Mouse (Mus musculus) liver, postnatal 0 days (tissue): ENCODE results near the gene Tmem171. TPM values are rescaled to one million over a fixed set of nuclear protein-coding genes. Genes with fewer than 3 reads are reported as not detected.

Experiments used
- ATAC-seq: fragments of 200-750 bp; cut with Nextera tagmentation; 2 replicates; pipeline ENCODE4 v1.8.0; 2017; ENCODE audit warnings: mild to moderate bottlenecking, moderate library complexity
- DNase-seq: peaks from one replicate; pipeline ENCODE4 v3.0.0-alpha.2; 2016
- H3K27ac ChIP-seq: fragments of 300-500 bp; sonication (generic); 2 replicates; pipeline ENCODE4 v1.5.1; 2014; ENCODE audit warnings: antibody characterized with exemption, moderate library complexity, mild to moderate bottlenecking, low read depth
- H3K27me3 ChIP-seq: fragments of 300-500 bp; sonication (generic); 2 replicates; pipeline ENCODE4 v1.6.1; 2014; ENCODE audit warnings: low read length, control low read depth, mixed read lengths; ENCODE audit not compliant: insufficient read depth
- H3K36me3 ChIP-seq: fragments of 300-500 bp; sonication (generic); replicated peaks from 2 replicates; pipeline ENCODE4 v1.6.1; 2014; ENCODE audit warnings: mild to moderate bottlenecking, control low read depth, low read length, moderate library complexity, mixed read lengths; ENCODE audit not compliant: insufficient read depth
- H3K4me1 ChIP-seq: fragments of 300-500 bp; sonication (generic); 2 replicates; pipeline ENCODE4 v1.6.1; 2014; ENCODE audit warnings: antibody characterized with exemption, mild to moderate bottlenecking, control low read depth; ENCODE audit not compliant: insufficient read depth
- H3K4me2 ChIP-seq: fragments of 300-500 bp; sonication (generic); 2 replicates; pipeline ENCODE4 v1.6.1; 2014; ENCODE audit warnings: low read depth, mild to moderate bottlenecking, low read length, moderate library complexity, mixed read lengths
- H3K4me3 ChIP-seq: fragments of 300-500 bp; sonication (generic); 2 replicates; pipeline ENCODE4 v1.5.1; 2014; ENCODE audit warnings: low read depth, low read length
- H3K9ac ChIP-seq: fragments of 300-500 bp; sonication (generic); replicated peaks from 2 replicates; pipeline ENCODE4 v1.6.1; 2014; ENCODE audit warnings: mild to moderate bottlenecking, moderate library complexity
- H3K9me3 ChIP-seq: fragments of 300-500 bp; sonication (generic); 2 replicates; pipeline ENCODE4 v1.6.1; 2016; ENCODE audit warnings: mild to moderate bottlenecking, control low read depth, low read length, mixed read lengths
- CTCF ChIP-seq: sonication (generic); IDR thresholded peaks from 2 replicates; pipeline ENCODE4 v1.5.1; 2016; ENCODE audit warnings: antibody characterized with exemption, low read depth
- EP300 ChIP-seq: IDR thresholded peaks from 2 replicates; pipeline ENCODE4 v1.6.1; 2016; ENCODE audit warnings: antibody characterized with exemption, low read depth, mild to moderate bottlenecking
- WGBS: fragments of 180-500 bp; shearing (Covaris S2); extraction: QIAGEN DNeasy Blood & Tissue Kit; methylation state at CpG from one replicate; pipeline ENCODE4 v1.1.7; 2014; ENCODE audit not compliant: insufficient replicate concordance; 5-methylcytosine and 5-hydroxymethylcytosine counted together
- polyA plus RNA-seq: library from polyadenylated mRNA; unstranded; fragments of >200 nt; fragmentation: Nextera tagmentation; extraction: Ambion mirVana; gene quantifications from 2 replicates; pipeline ENCODE4 v1.2.1, GENCODE M21; 2015

The Tmem171 gene
- polyA plus RNA-seq, 1 experiment from 2014 or later = 0.35 TPM

DNA sequence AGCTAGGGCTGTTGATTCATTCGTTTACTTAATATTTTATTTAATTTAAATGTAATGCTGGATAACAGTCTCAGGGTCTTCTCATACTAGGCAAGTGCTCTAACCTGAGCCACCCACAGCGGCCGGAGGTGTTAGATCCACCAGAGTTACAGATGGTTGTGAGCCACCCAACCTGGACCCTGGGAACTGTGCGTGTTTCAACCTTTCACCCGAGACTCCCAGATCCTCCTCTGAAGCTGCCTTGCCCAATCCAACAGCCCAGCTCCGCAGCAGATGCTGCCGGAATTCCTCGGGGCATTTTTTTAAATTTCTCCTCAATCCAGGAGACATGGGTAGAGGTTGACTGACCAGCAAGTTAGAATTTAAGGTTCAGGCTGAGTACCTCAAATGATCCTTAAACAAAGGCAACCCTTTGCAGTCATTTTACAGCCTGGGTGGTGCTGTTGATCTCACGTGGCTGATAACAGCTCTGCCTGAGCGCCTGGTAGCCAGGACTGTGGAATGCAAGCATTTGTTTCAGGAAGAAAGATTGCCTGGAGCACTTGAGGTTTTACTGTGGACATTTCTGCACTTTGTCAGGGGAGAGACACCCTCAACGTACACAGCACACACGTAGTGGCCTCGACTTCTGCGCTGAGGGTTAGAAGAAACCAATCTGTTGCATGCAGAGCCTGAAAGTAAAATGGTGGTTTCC is 4.6 kb upstream of the Tmem171 start:
- Histone ChIP-seq H3K4me3 (no peak overlapping the region), H3K27me3 (0 out of 2 replicates have a peak, but pooled peaks cover 11% of the 10 kb centered on the region), H3K9me3 (no peaks in the 10 kb centered on the region), H3K4me2 (no peak overlapping the region), H3K4me1 (peaks cover 9% of the 10 kb centered on the region; the same call in 1 of the 2 replicates), H3K27ac (no peak overlapping the region), H3K36me3 (no peaks in the 10 kb centered on the region), H3K9ac (no peak overlapping the region)
- no peak for TF ChIP-seq CTCF
- no peak for DNase-seq
- 53% methylated on average over 14 of the region's 14 CpGs for WGBS
- ATAC-seq = no peak

GRCm38 (mm10) chr13:98696716-98697115 is 2.1 kb upstream of the Tmem171 start:
- Histone ChIP-seq H3K4me2 (no peak overlapping the region), H3K27ac (no peak overlapping the region), H3K9me3 (no peaks in the 10 kb centered on the region), H3K27me3 (0 out of 2 replicates have a peak, but pooled peaks cover 11% of the 10 kb centered on the region), H3K36me3 (no peaks in the 10 kb centered on the region), H3K4me3 (no peak overlapping the region), H3K4me1 (peaks cover 9% of the 10 kb centered on the region; the same call in 1 of the 2 replicates), H3K9ac (no peak overlapping the region)
- 84% methylated on average over 3 of the region's 3 CpGs for WGBS
- no peak for DNase-seq
- no peak for ATAC-seq
- TF ChIP-seq EP300 (no peak), CTCF (no peak)

DNA sequence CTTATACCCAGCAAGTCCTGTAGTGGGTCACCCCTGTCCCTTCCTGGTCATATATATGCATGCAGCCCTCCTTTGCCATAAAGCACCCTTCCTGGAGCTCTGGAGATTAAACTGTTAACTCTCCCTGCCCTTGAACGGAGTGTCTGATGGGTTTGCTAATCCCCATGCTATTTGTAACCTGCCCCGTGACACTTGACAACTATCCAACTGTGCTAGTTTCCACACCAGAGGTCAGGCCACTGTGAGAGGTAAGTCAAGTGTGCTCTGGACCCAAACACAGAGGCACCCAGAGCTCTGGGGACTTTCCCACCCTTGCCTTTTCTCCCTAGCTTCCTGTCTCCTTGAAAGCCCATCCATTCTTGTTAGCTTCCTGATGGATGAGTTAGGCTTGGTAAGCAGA is 912 bp upstream of the Tmem171 start:
- ATAC-seq = peak; percentile 93
- Histone ChIP-seq H3K4me1 (peaks cover 9% of the 10 kb centered on the region; the same call in 1 of the 2 replicates), H3K9me3 (no peaks in the 10 kb centered on the region), H3K27me3 (0 out of 2 replicates have a peak, but pooled peaks cover 11% of the 10 kb centered on the region), H3K9ac (no peak overlapping the region; the same call in 1 of the 2 replicates), H3K36me3 (no peaks in the 10 kb centered on the region), H3K27ac (no peak overlapping the region), H3K4me3 (peak overlapping the region; percentile 37; the same call in 1 of the 2 replicates), H3K4me2 (peak overlapping the region; percentile 72)
- peak; percentile 73 for DNase-seq
- 34% methylated on average over 2 of the region's 2 CpGs for WGBS
- peak; percentile 52; the same call in 1 of the 2 replicates for TF ChIP-seq EP300
- no peak for TF ChIP-seq CTCF

DNA sequence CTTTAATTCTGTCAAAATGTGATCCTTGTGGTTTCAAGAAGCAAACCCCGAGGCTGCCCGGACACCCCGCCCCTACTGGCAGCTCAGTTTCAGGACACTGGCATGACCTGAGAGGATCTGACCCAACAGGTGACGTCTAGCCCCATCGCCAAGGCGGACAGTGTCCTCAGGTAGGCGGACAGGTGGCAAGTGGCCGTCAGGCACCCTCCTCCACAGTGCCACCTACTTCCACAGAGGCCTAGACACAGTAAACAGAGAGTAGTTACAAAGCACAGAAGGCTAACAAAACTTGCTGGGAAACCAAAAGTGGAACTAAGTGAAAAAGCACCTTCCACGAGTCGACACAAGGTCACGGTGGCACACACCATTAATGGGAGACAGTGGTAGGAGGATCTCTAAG is 1.3 kb downstream of the Tmem171 start:
- Histone ChIP-seq H3K9ac (no peak overlapping the region), H3K27ac (no peak overlapping the region), H3K4me3 (no peak overlapping the region), H3K4me1 (peaks cover 9% of the 10 kb centered on the region; the same call in 1 of the 2 replicates), H3K27me3 (0 out of 2 replicates have a peak, but pooled peaks cover 11% of the 10 kb centered on the region), H3K9me3 (no peaks in the 10 kb centered on the region), H3K36me3 (no peaks in the 10 kb centered on the region), H3K4me2 (no peak overlapping the region)
- 64% methylated on average over 11 of the region's 11 CpGs for WGBS
- DNase-seq = no peak
- ATAC-seq = no peak
- no peak for TF ChIP-seq EP300

- Histone ChIP-seq H3K4me3 (no peak overlapping the region), H3K9ac (no peak overlapping the region), H3K36me3 (no peaks in the 10 kb centered on the region), H3K9me3 (no peaks in the 10 kb centered on the region), H3K4me1 (peaks cover 9% of the 10 kb centered on the region; the same call in 1 of the 2 replicates), H3K27me3 (0 out of 2 replicates have a peak, but pooled peaks cover 11% of the 10 kb centered on the region), H3K27ac (no peak overlapping the region), H3K4me2 (no peak overlapping the region)
- ATAC-seq (no peak), DNase-seq (no peak)
- WGBS = 81% methylated on average over 13 of the region's 13 CpGs
- TF ChIP-seq EP300 (no peak), CTCF (no peak)
Measured at GRCm38 (mm10) chr13:98691956-98692515, 2.6 kb downstream of the Tmem171 start.

DNA sequence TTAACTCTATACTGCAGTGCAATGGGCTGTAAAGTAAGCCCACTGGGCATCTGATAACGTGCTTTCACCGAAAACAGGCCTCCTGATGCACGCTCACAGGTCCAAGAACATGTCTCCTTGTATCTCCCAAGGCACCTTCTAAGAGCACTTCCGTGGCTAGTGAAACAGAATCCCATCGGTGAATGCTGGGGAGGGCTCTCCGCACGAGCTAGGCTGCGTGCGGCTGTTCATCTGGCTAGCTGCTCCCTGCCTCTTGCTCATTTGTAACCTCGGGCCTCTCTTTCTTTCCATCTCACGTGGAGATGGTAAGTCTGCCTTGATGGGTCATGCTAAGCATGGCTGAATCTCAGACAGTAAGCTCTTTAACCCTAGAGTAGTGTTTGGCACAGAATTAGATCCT is 3.7 kb downstream of the Tmem171 start:
- Histone ChIP-seq H3K27me3 (0 out of 2 replicates have a peak, but pooled peaks cover 7% of the 10 kb centered on the region), H3K36me3 (no peaks in the 10 kb centered on the region), H3K4me2 (no peak overlapping the region), H3K27ac (no peak overlapping the region), H3K9ac (no peak overlapping the region), H3K4me3 (no peak overlapping the region), H3K4me1 (peaks cover 9% of the 10 kb centered on the region; the same call in 1 of the 2 replicates), H3K9me3 (no peaks in the 10 kb centered on the region)
- WGBS = 82% methylated on average over 11 of the region's 11 CpGs
- no peak for ATAC-seq
- TF ChIP-seq CTCF (no peak), EP300 (no peak)
- no peak for DNase-seq
